Mouse (Mus musculus) frontal cortex, adult (tissue): ENCODE measurements around the gene Jmjd4.
A peak's percentile ranks its signal among the peaks of the same experiment; 100 is the strongest.

ENCODE experiments used
- ATAC-seq: cut with Nextera tagmentation; 2 replicates; pipeline ENCODE4 v1.9.2; 2017; ENCODE audit warnings: mild to moderate bottlenecking, moderate library complexity, mixed read lengths; ENCODE audit not compliant: low TSS enrichment

The Jmjd4 gene

DNA sequence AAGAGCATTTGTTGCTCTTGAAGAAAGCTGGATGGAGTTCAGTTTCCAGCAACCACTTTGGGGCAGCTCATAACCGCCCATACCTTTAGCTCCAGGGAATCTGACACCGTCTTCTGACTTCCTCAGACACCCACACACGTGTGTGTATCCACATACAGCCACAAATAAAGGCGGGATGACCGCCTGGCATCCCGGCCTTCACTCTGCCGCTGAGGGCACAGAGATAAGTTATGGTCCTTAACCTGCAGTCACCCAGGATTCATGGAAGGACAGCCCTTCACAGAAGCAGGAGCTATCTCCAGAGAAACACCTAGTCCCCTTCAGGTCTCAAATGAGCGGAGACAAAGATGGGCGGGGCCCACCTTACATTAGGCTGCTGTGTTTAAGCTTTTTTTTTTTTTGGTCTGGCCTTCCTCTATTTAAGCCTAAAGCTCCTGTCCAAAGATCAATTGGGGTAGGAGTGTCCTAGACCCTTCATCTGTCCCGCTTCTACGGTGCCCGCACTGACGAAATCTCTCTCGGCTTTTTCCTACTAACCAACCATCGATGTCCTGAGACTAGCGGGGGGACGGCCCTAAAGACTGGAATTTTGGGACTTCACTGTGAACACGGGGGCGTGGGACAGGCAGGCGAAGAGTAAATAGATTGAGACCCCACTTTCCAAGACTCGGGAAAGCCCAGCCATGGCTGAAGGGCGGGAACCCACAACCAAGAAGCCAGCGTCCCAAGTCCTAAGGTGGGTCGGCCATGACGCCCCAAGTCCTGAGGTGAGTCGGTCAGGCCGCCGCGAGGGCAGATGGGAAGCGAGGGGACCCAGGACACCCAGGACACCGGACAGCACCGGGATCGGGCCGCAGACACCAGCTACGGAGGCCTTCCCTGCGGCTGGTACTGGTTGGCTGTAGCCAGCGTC is 21.8 kb downstream of the Jmjd4 start:
- ATAC-seq, result peak; percentile 42; the same call in 1 of the 2 replicates

- ATAC-seq, result peak; percentile 96
These were observed 22.5 kb downstream of the Jmjd4 start, which contains the start of gene Zfp867 for GRCm38 (mm10) chr11:59472326-59472677. TSS of gene Zfp867 (minus strand) at chr11:59472474.

DNA sequence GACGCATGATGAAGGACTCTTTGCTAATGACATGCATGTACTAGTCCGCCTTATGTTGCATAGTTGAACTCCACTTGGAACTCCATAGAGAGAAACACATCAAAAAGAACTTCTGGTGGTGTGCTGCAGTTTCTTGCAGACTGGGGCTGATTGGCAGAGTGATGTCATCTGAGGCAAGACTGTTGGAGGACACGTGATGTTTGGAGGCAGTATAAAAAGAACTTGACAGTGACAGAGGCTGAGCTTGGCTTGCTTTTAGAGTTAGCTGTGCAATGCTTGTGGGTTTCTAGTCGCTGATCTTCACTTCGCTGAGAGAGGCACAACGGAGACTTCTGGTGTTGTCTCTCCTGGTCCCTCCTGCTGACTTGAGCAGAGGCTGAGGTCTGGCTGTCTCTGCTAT is 27.4 kb downstream of the Jmjd4 start:
- ATAC-seq, result no peak

- no peak for ATAC-seq
These were observed 33.4 kb downstream of the Jmjd4 start for GRCm38 (mm10) chr11:59483212-59483611.

GRCm38 (mm10) chr11:59485641-59486040 is 35.8 kb downstream of the Jmjd4 start:
- 0 out of 2 replicates have a peak, but pooled peaks have one; percentile 3 for ATAC-seq

DNA sequence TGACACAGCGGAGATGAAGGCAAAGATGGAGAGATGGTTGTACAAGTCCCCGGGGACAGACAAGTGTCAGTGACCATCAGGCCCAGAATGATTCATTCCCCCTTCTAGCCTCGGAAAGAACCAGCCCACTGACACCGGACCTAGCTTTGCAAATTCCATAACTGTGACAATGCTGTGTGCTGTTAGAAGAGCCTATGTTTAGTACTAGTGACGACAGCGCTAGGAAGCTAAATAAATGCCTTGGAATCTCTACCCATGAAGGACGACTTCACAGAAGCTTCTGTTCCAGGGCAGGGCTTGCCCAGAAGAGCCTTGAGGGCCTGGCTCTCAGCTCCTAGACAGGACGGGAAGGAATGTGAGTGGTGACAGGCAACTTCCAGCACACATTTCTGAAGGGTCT is 36.4 kb downstream of the Jmjd4 start:
- ATAC-seq, result peak; percentile 78

- ATAC-seq, result peak; percentile 63
These were observed 46.9 kb downstream of the Jmjd4 start for GRCm38 (mm10) chr11:59496672-59497310.

GRCm38 (mm10) chr11:59497747-59498146 is 47.9 kb downstream of the Jmjd4 start:
- ATAC-seq, result no peak

- ATAC-seq, result no peak
These were observed 52.3 kb downstream of the Jmjd4 start for GRCm38 (mm10) chr11:59501978-59502700.

DNA sequence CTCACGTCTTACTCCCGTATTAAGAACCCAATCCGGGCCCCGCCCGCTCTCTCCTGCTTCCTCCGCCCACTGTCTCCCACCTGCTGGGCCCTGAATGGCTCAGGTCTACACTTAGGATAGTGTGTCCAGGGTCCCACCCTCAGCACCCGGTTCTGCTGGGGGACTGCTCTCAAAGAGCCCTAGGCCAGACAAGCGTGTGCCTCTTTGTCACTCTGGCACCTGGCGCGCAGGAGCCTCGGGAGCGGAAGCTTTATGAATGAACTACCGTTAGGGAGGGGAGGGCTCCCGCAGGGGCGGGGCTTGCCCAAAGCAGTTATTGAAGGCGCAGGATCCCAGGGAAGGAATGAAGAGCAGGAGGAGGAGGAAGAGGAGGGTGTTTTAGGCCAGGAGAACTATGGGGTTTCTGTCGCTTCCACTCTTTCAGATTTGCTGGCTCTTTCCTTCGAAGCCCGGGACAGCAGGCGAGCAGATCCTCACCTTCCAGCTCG is 55.5 kb downstream of the Jmjd4 start:
- peak; percentile 60 for ATAC-seq

DNA sequence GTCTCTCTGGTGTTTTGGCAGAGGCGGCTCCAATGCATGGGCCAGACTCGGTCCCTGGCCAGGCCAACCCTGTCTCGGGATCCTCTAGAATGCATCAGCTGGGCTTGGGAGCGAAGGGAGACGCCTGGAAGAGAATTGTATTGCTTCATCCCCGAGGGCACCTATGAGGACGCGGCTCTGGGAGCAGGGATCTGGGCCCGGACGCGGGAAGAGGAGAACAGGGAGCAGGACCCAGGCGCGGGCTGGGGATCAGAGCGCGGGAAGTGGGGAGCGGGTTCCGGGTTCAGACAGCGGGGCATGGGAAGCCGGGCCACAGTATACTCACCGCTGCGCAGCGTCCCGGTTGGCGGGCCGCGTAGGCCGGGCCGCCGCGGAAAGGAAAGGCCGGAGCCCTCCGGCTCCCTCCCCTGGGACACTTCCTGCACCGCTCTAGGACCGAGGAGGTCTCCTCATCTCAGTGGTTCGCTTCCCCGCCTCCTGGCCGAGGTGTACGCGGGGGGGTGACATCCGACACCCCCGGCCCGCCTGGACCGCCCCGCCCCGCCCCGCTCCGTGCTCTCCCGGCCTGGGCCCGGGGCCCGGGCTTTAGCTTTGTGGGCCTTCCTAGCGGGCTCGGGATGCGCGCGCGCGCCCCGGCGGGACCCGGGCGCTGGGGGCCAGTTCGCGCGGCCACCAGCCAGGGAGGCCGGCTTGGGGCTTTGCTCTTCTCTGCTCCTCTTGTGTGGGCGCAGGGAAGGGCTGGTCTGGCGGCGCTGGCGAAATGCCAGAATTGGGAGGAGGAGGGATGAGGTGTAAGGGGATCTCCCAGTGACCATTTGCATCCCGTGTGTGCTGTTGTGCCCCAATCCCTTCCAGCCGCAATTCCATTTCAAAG is 56.2 kb downstream of the Jmjd4 start:
- peak; percentile 56 for ATAC-seq

DNA sequence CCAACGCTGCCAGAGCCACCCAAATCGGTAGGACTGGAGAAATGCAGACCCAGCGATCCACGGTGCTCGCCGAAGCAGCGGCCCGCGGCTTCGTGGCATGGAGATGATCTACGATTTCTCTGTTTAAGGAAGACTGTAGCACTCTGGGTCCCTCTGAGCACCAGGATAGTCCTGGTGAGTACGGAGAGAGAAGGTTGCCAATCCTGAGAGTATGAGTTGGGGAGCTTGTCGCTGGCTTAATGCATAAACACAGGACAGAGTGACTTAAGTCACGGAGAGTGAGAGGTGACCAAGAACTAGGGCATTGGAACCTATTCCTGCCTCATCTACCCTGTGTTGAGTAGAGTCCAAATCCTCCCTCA is 56.8 kb downstream of the Jmjd4 start:
- peak; percentile 38 for ATAC-seq
